Mouse (Mus musculus) small intestine, adult 2 months (tissue): Measurements from ENCODE around the gene Wdr6.

Source experiments
- CTCF ChIP-seq: fragments of 200-500 bp; IDR thresholded peaks from 2 replicates; pipeline ENCODE4 v1.5.1; 2012; ENCODE audit warnings: low read depth, mild to moderate bottlenecking, control low read depth, inconsistent platforms, low read length, moderate library complexity, mixed read lengths; ENCODE audit not compliant: insufficient replicate concordance, insufficient read length; ENCODE audit errors: extremely low read depth
- POLR2A ChIP-seq: fragments of 200-500 bp; IDR thresholded peaks from 2 replicates; pipeline ENCODE4 v1.6.1; 2012; ENCODE audit warnings: low read depth, mild to moderate bottlenecking, control low read depth, inconsistent platforms, low read length, moderate library complexity

GRCm38 (mm10) chr9:108525400-108525799, 53.1 kb downstream of the Wdr6 start:
- no peak for TF ChIP-seq POLR2A
- TF ChIP-seq CTCF, result no peak
